Mouse (Mus musculus): ENCODE measurements at regions not wholly inside any gene's neighbourhood (a gene's known extent, or its start where the extent isn't known, plus 50 kb on each side); places are given as distances from the start of the nearest gene placed in this dataset.

DNA sequence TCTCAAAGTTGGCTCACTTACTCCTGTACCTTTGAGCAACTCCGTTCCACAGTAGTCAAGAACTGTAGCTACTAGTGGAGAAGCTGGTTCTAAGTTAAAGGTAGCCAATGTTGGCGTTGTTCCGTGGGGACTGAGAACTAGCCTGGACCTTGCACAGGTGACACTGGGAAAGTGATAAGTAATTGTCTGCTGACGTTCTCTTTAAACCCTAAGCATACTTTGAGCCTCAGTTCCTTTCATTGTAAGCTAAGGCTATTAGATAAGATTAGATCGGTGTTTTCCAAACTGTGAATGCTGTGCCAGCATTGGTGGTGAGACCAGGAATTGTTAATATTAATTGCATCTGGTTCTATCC, 139.2 kb upstream of the Slc24a5 start:
- TF ChIP-seq CTCF (IDR thresholded peaks at IDR 0.05; ENCODE audit: borderline replicate concordance, control insufficient read depth, extremely low read depth, insufficient read depth, low read length, poor library complexity), result no peak
- no peak for TF ChIP-seq POLR2A (IDR thresholded peaks at IDR 0.05; ENCODE audit: control insufficient read depth, extremely low read depth, insufficient read depth, low read length, poor library complexity)
